Mouse (Mus musculus): ENCODE measurements around the gene Rcsd1.

Gene Rcsd1

GRCm38 (mm10) chr1:165658602-165659001 lies 51.0 kb downstream of the Rcsd1 start:
- peak; percentile 88 for DNase-seq

GRCm38 (mm10) chr1:165655482-165655881 lies 54.1 kb downstream of the Rcsd1 start:
- peak; percentile 57 for DNase-seq

- DNase-seq, result peak; percentile 44
These were observed 54.5 kb downstream of the Rcsd1 start for GRCm38 (mm10) chr1:165655022-165655421.

- peak; percentile 60 for DNase-seq
These were observed 56.3 kb downstream of the Rcsd1 start for GRCm38 (mm10) chr1:165653126-165653885.

- no peak for DNase-seq
These were observed 57.0 kb downstream of the Rcsd1 start for GRCm38 (mm10) chr1:165652507-165652906.

GRCm38 (mm10) chr1:165651158-165651557 lies 58.4 kb downstream of the Rcsd1 start:
- DNase-seq, result no peak

- DNase-seq, result no peak
These were observed 64.5 kb downstream of the Rcsd1 start for GRCm38 (mm10) chr1:165645102-165645501.

GRCm38 (mm10) chr1:165643735-165644134 lies 65.8 kb downstream of the Rcsd1 start:
- no peak for DNase-seq

GRCm38 (mm10) chr1:165642780-165643311 lies 66.7 kb downstream of the Rcsd1 start:
- peak; percentile 78 for DNase-seq

GRCm38 (mm10) chr1:165641786-165642771 lies 67.5 kb downstream of the Rcsd1 start:
- peak; percentile 92 for DNase-seq

GRCm38 (mm10) chr1:165641271-165641771 lies 68.2 kb downstream of the Rcsd1 start:
- DNase-seq, result peak; percentile 83

GRCm38 (mm10) chr1:165636289-165636688 lies 73.3 kb downstream of the Rcsd1 start:
- DNase-seq, result no peak

- DNase-seq, result no peak
These were observed 74.3 kb downstream of the Rcsd1 start for GRCm38 (mm10) chr1:165635055-165635897.

GRCm38 (mm10) chr1:165634151-165634884 lies 75.2 kb downstream of the Rcsd1 start, which contains the start of gene Mpzl1:
TSS of gene Mpzl1 (minus strand) at chr1:165634538.
- peak; percentile 99 for DNase-seq

- DNase-seq, result no peak
These were observed 76.2 kb downstream of the Rcsd1 start for GRCm38 (mm10) chr1:165633345-165633744.

- no peak for DNase-seq
These were observed 78.4 kb downstream of the Rcsd1 start for GRCm38 (mm10) chr1:165631136-165631535.

- DNase-seq, result no peak
These were observed 79.6 kb downstream of the Rcsd1 start for GRCm38 (mm10) chr1:165629975-165630374.

GRCm38 (mm10) chr1:165628603-165629002 lies 81.0 kb downstream of the Rcsd1 start:
- DNase-seq, result no peak

GRCm38 (mm10) chr1:165625896-165626295 lies 83.7 kb downstream of the Rcsd1 start:
- DNase-seq, result peak; percentile 60

GRCm38 (mm10) chr1:165625058-165625457 lies 84.5 kb downstream of the Rcsd1 start:
- DNase-seq, result no peak

- DNase-seq, result peak; percentile 67
These were observed 91.3 kb downstream of the Rcsd1 start for GRCm38 (mm10) chr1:165618201-165618624.
